Mouse (Mus musculus) G1E (cell line): Measurements from ENCODE around the gene Ano1. TPM values are rescaled to one million over a fixed set of nuclear protein-coding genes. Genes with fewer than 3 reads are reported as not detected.

Source experiments
- ATAC-seq: 2 replicates; pipeline ENCODE4 v1.8.0; 2016; ENCODE audit warnings: mild to moderate bottlenecking; ENCODE audit not compliant: insufficient number of reproducible peaks, poor library complexity, low FRiP score, severe bottlenecking; ENCODE audit errors: extremely low read depth
- DNase-seq: peaks from one replicate; pipeline ENCODE4 v3.0.0; 2012; ENCODE audit warnings: low spot score
- H3K27me3 ChIP-seq: 2 replicates; pipeline ENCODE4 v1.6.1; 2012; ENCODE audit warnings: mild to moderate bottlenecking, low read length, inconsistent platforms; ENCODE audit not compliant: insufficient read depth
- H3K36me3 ChIP-seq: replicated peaks from 2 replicates; pipeline ENCODE3; 2012; ENCODE audit warnings: mild to moderate bottlenecking, inconsistent platforms
- H3K4me1 ChIP-seq: 2 replicates; pipeline ENCODE4 v1.6.1; 2012; ENCODE audit warnings: low read depth, low read length, inconsistent platforms, mixed read lengths; ENCODE audit not compliant: insufficient read depth
- H3K4me3 ChIP-seq: 2 replicates; pipeline ENCODE4 v1.5.1; 2012; ENCODE audit warnings: low read depth, mild to moderate bottlenecking, inconsistent platforms, low read length, moderate library complexity, mixed read lengths
- H3K9me3 ChIP-seq: replicated peaks from 2 replicates; pipeline ENCODE4 v1.6.1; 2012; ENCODE audit warnings: inconsistent platforms
- CTCF ChIP-seq: IDR thresholded peaks from 2 replicates; pipeline ENCODE4 v1.5.1; 2012; ENCODE audit warnings: low read depth, low read length, inconsistent platforms, mixed read lengths
- GATA1 ChIP-seq: IDR thresholded peaks from 2 replicates; pipeline ENCODE4 v1.6.1; 2012; ENCODE audit warnings: borderline replicate concordance, low read length, inconsistent platforms, mixed read lengths
- GATA2 ChIP-seq: IDR thresholded peaks from 2 replicates; pipeline ENCODE4 v1.6.1; 2012; ENCODE audit warnings: low read depth, low read length, inconsistent platforms, borderline replicate concordance
- POLR2AphosphoS5 ChIP-seq: IDR thresholded peaks from 2 replicates; pipeline ENCODE4 v1.6.1; 2012; ENCODE audit warnings: low read depth, low read length, inconsistent platforms; ENCODE audit not compliant: insufficient replicate concordance
- TAL1 ChIP-seq: conservative IDR thresholded peaks from 2 replicates; pipeline ENCODE4 v1.6.1; 2012; ENCODE audit warnings: low read depth, low read length, inconsistent platforms, mixed read lengths
- polyA plus RNA-seq: library from polyadenylated mRNA; stranded (reverse); fragments of >175 nt; gene quantifications from 2 replicates; pipeline ENCODE4 v1.2.3, GENCODE M21; 2012
- total RNA-seq, 2 experiments: library from RNA; stranded (forward) in 1 of 2; stranded (reverse) in 1 of 2; fragments of 200-1000 nt in 1 of 2; fragments of >200 nt in 1 of 2; fragmentation: Nextera tagmentation in 1 of 2; gene quantifications; 2 replicates each; pipeline ENCODE4 v1.2.3; 2014 to 2017

Gene Ano1
- total and polyA plus RNA-seq, 3 experiments, result 1.8 to 7.1 (median 3.7) TPM

GRCm38 (mm10) chr7:144762496-144763235 lies 10.9 kb upstream of the Ano1 start:
- Histone ChIP-seq H3K36me3 (no peaks in the 10 kb centered on the region), H3K9me3 (no peaks in the 10 kb centered on the region), H3K27me3 (peaks cover 45% of the 10 kb centered on the region), H3K4me1 (peaks cover 5% of the 10 kb centered on the region; the same call in 1 of the 2 replicates), H3K4me3 (no peak overlapping the region)
- TF ChIP-seq GATA2, result no peak
- no peak for TF ChIP-seq TAL1
- no peak for TF ChIP-seq GATA1
- TF ChIP-seq CTCF, result no peak
- no peak for TF ChIP-seq POLR2AphosphoS5
- DNase-seq (no peak), ATAC-seq (no peak)

GRCm38 (mm10) chr7:144760228-144760627 lies 8.5 kb upstream of the Ano1 start:
- H3K27me3 ChIP-seq, result peaks cover 46% of the 10 kb centered on the region

GRCm38 (mm10) chr7:144759455-144759854 lies 7.7 kb upstream of the Ano1 start:
- DNase-seq, result no peak
- no peak overlapping the region for H3K4me3 ChIP-seq
- peaks cover 18% of the 10 kb centered on the region for H3K4me1 ChIP-seq
- ATAC-seq, result no peak
- TF ChIP-seq GATA1 (no peak), TAL1 (no peak), GATA2 (no peak), CTCF (no peak), POLR2AphosphoS5 (no peak)
- peaks cover 43% of the 10 kb centered on the region for H3K27me3 ChIP-seq
- no peaks in the 10 kb centered on the region for H3K36me3 ChIP-seq
- H3K9me3 ChIP-seq, result no peaks in the 10 kb centered on the region

More at GRCm38 (mm10) chr7:144760228-144760627, 8.5 kb upstream of the Ano1 start:
- Histone ChIP-seq H3K4me3 (no peak overlapping the region), H3K4me1 (peaks cover 13% of the 10 kb centered on the region), H3K9me3 (no peaks in the 10 kb centered on the region), H3K36me3 (no peaks in the 10 kb centered on the region)
- TF ChIP-seq GATA1 (no peak), CTCF (no peak), GATA2 (no peak), POLR2AphosphoS5 (no peak), TAL1 (no peak)
- DNase-seq (no peak), ATAC-seq (no peak)

- no peak for TF ChIP-seq GATA1
- H3K4me1 ChIP-seq, result peaks cover 41% of the 10 kb centered on the region
- H3K4me3 ChIP-seq, result no peak overlapping the region
- ATAC-seq, result no peak; the same call in 1 of the 2 replicates
- H3K27me3 ChIP-seq, result peaks cover 37% of the 10 kb centered on the region
- no peak for DNase-seq
- peaks cover 4% of the 10 kb centered on the region for H3K36me3 ChIP-seq
- no peaks in the 10 kb centered on the region for H3K9me3 ChIP-seq
These were observed 4.0 kb upstream of the Ano1 start for GRCm38 (mm10) chr7:144755511-144756378.

- Histone ChIP-seq H3K4me3 (no peak overlapping the region), H3K36me3 (peaks cover 4% of the 10 kb centered on the region), H3K4me1 (peaks cover 42% of the 10 kb centered on the region), H3K27me3 (peaks cover 33% of the 10 kb centered on the region), H3K9me3 (no peaks in the 10 kb centered on the region)
- no peak for DNase-seq
- no peak for ATAC-seq
- TF ChIP-seq CTCF (no peak), GATA2 (no peak), GATA1 (no peak), TAL1 (no peak), POLR2AphosphoS5 (no peak)
These were observed 2.9 kb upstream of the Ano1 start for GRCm38 (mm10) chr7:144754722-144755121.

- DNase-seq, result no peak
- H3K36me3 ChIP-seq, result peaks cover 4% of the 10 kb centered on the region
- H3K4me3 ChIP-seq, result no peak overlapping the region
- H3K9me3 ChIP-seq, result no peaks in the 10 kb centered on the region
- no peak for ATAC-seq
- peaks cover 37% of the 10 kb centered on the region for H3K27me3 ChIP-seq
- TF ChIP-seq GATA1 (no peak), POLR2AphosphoS5 (no peak), GATA2 (no peak)
- H3K4me1 ChIP-seq, result peaks cover 44% of the 10 kb centered on the region
These were observed 1.9 kb upstream of the Ano1 start for GRCm38 (mm10) chr7:144753657-144754031.
